Mouse (Mus musculus) urinary bladder, postnatal 14 days (tissue): ENCODE results near the gene Otos.

ENCODE experiments used
- DNase-seq: peaks from one replicate; pipeline ENCODE4 v3.0.0; 2021; ENCODE audit warnings: low spot score

Otos gene

DNA sequence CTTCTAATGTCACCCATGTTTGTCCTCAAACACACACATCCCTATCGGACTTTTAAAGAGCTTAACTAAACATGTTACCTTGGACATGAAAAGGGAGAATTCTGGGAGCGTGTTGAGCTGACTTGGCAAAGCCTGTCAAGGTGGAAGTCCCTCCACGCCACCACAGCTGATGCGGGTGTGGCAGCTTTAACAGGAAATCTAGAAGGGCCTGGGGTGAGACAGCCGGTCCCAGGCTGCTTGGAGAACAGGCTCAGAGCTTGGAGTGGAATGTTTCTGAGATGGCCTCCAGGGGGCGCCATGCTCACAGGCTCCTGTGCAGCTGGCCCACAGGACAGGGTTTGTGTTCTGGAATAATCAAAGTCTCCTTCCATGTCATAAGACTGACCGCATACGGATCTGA is at the start of gene Otos:
Otos (minus strand) TSS at position 169 of the 400 bp plus-strand sequence.
- peak; percentile 68 for DNase-seq

DNA sequence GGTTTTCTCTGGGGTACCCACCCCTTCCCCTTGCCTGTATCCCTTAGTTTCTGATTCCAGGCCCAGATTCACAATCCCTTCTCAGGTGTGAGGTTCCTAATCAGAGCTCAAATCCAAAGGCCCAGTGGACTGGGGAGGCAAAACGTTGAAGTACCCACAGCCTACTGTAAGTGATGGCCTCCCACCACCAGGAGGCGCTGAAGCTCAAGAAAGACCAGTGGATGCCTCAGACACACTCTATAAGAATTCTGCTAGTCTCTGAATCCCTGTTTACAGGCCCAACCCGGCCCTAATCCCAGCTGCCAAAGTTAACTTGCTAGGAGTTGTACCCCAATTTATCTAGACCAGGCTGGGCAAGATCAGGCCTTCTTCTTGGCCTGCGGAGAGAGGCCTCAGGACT is 48.2 kb upstream of the Otos start:
- peak; percentile 82 for DNase-seq

DNA sequence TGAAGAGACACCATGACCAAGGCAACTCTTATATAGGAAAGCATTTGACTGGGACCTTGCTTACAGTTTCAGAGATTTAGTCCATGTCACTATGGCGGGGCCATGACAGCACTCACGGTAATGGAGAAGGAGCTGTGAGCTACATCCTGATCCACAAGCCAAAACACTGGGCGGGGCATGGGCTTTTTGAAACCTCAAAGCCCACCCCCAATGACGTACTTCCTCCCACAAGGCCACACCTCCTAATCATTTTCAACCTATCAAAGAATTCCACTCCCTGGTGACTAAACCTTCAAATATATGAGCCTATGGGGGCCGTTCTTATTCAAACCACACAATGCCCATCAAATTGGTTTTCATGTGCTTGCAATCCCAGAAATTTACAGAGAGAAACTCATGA is 47.1 kb upstream of the Otos start:
- no peak for DNase-seq

DNA sequence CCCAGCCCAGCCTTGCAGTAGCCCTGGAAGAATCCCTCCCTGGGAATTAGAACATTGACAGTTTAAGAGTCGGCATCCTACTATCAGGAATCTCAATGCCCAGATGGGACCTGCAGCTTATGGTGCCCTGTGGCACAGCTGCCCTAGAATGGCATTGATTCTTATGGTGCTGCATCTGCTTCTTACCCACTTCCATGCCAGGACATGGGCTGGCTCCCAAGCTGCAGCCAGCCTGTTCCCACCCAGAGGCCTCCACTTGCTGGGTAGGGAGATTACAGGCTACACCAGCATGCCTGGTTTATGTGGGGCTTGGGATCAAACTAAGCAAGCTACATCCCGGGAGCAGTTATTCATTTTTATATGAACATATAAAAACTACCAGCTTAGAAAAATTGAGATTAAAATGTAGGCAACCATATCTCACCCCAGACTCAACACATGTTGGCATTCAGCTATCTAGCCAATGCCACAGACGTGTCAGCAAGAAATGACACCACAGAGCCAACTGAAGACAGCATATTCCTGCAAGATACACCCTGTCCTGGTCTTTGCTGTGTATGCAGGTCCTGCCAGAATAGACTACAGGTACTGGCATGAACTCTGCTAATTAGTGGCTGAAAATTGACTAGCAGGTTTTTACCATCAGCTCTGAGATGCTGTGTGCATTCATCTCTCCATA is 42.7 kb upstream of the Otos start:
- DNase-seq: no peak

DNA sequence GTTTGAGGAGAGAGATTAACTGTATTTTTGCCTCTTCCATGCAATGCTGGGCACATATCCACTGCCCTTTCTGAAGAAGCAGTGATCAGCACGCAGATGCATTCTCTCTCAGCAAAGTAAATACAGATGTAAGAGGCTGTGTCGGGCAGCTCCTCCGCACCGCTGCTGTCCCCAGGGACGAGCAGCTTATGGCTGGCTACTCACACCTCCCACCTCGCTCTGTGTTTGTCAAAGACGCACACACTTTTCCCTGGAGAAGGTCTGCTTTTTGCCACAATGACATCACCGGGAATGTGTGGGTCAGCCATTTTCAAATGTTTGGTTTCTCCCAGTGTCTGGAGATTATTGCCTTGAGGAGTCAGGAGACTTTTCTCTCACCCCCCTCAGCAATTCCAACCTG is 38.4 kb upstream of the Otos start:
- no peak for DNase-seq

DNA sequence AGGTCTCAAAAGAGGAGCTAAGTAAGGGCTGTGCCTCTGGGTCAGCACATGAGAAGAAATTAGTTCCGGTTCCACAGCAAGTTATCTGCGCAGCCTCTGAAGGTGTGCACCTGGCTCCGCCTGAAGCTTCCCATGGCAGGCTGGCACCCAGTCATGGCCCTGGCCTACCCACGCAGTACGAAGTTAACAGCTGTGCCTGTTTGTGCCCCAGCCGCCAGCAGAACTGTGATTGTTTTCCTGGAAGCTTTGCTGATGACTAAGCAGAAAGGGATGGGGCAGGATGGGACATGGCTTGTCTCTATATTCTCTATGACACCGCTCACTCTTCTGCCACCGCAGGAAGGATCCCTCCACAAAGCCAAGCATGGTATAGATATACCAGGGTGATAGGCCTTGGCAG is 34.5 kb upstream of the Otos start:
- no peak for DNase-seq

DNA sequence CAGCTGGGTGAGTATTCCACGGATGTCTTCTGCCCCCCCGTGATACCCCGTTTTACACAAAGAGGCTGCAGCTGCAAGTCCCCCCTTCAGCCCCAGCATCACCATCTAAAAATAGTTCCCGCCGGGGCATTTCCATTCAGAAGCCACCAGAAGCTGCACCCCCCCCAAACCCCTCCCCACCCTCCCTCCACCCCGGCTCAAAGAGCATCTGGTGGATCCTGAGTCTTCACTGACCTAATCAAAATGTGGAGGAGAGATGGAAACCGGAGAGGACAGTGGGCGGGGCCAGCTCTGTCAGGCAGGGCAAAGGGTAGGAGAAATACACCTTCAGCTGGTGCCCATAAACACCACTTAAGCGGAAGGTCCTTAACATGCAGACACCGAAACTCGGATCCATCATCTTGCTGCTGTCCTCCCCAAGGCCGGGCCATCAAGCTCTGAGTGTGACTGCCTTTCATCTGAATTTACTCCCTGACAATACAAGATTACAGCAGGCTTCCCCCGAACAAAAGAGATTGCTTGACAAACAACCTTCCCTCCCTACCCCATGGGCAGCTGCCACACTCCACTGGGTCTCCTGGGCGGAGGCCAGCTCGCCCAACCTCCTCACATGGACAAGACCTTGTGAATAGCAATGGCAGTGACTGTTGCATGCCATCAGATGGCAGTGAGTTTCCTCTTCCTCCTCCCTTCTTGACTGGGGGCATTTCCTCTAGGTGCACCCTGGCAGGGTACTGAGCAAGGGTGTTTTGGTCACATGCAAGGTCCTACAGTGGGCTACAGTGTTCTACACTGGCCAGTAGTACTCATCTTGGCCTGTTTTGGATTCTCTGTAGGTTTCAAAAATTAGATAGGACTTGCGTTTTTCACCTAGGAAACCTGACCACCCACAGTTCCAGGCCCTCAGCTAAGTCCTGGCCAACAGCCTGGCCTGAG is 32.3 kb upstream of the Otos start:
- no peak for DNase-seq

DNA sequence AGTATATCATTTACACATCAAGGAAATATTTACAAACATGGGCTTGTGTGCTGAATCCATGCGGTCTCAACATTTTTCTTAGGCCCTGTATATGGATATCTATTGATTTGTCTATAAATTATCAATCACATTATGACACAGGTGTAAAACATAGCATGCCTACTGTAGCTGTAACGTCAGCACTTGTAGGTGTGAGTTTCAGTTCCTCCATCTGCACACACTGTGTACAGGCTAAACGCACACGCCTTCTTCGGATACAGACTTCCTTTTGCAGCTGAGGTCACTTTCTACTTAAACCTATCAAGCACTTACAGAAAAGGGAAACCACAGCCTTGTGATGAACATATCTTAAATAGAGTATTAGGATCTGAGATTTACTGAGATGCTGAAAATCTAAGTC is 30.1 kb upstream of the Otos start:
- no peak for DNase-seq

DNA sequence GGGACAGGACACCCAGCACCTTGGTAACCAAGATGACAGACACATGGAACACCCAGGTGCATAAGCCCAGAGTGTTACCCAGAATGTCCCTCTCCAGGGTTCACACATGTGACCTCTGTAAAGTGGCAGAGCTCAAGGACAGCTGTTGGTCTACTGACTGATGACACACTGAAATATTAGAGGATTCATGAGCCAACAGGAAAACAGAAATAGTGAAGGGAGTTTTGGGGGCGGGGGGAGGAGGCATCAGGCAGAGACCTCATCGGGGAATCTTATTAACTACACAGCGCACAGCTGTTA is 28.0 kb upstream of the Otos start:
- no peak for DNase-seq

DNA sequence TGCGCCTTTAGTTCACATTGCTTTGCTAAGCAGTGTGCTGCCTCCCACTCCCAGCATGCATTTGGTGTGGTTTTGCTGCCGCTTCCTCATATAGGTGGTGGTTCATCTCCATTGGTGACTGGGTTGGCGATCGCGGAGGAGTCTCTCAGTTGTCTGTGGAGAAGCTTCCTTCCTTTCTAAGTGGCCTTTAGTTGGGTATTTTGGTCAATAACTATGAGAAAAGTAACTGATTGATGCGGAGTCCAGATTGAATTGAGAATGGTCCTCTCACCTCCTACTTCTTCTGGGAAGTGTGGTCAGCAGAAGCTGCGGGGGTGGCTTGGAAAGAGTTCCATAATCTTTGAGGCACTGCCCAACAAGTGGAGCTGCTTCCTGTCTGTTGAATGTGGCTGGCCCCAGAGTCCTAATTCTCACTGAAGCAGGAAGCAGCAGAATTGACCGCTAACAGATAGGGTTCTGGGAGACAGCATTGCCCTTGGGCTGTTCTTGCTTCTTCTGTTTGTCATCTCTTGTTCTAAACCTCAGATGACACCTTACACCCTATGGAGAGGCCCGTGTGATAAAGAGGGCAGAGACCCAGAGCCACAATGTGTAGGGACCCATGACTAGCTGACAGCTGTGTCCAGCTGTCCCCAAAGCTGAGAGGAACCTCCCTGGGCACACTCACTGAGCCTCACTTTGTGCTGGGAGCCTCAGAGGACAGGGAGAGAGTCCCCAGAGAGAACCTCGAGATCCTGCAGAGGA is 27.5 kb upstream of the Otos start:
- DNase-seq: no peak

DNA sequence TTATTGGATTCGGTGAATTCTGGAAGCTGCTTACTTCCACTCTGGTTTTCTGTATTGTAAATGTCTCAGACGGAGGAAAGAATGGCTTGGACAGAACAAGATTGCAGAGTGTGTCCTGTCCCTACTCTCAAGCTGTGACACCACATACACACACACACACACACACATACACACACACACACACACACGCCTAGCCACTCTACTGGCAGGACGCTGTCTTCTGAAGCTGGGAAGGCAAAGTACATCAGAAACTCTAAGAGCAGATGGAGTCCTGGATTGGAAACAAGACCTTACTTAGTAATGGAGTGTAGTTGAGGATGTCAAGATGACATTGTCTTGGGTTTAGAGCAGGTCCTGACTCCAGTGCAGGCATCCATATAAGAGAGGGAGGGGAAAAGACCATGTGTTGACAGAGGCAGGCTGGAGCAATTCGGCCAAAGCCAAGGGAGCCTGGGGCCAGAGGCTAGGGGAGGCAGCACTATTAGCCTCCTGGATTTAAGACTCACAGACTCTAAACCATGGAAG is 24.7 kb upstream of the Otos start:
- DNase-seq: no peak

DNA sequence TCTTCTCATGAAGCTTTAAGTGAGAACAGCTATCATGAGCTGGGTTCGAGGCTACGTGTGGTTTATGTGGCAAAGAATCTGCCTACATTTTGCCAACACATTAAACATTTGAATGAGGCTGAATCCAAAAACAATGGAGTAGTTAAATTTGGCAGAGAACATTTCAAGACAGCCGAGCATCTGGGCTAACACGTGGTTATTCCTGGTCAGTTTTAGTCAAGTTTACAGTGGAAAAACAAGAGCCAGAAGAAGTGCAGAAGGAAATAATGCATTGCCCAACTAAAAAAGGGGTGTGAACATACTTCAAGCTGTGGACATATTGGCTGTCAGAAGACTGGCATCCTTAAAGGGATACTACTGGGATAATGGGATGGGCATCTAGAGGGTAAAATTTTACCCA is 22.7 kb upstream of the Otos start:
- no peak for DNase-seq

DNA sequence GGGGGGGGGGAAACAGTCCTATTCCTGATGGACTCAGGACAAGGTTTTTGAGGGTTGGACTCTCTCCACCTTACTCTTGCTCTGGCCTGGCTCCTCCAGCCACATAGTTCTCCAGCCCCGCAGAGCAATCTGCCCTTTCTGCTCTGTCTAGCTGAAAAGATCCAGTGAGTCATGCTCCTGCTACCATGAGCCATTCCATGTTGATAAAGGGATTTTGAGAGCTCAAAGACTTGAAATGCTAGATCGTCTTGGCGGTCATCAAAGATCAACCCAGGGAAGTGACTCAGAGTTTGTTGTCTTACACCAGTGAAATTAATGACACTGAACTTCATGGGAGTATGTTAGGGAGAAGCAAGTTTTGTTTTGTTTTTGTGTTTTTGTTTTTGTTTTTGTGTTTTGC is 20.8 kb upstream of the Otos start:
- DNase-seq: no peak

DNA sequence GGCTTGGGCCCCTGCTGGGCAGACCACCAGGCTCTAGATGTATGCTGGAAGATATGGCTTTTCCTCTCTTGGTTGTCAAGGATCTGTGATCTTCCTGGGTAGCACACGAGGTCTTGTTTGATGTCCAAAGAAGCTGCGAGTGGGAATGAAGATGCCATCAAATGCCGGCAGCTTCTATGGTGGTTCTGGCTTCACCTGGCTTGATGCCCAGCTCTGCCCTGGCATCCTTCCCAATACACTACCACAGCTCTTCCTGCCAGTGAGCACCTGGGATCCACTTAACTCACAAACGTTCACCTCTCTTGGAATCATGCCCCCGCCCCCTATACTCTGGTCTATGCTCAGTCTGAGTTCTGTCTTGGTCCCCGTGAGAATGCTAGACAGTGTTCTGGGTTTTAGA is 18.5 kb upstream of the Otos start:
- no peak for DNase-seq

DNA sequence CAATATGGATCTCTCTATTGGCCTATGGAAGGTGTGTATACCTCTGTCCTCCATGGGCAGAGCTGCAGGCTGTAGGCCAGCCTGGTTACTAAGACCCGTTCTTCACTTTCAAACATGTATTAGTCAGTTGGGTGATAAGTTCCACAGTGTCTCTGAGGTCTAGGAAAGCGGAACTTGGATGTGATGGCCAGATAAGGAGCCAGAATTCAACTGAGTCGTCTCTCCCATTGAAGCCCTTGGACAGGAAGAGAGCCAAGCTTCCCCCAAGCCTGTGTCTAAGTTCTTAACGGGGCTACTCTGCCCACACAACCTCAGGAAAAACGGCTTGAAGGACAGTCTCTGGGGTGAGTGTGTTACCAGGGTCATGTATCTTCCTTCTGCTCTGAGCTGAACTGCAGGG is 10.8 kb upstream of the Otos start:
- no peak for DNase-seq

DNA sequence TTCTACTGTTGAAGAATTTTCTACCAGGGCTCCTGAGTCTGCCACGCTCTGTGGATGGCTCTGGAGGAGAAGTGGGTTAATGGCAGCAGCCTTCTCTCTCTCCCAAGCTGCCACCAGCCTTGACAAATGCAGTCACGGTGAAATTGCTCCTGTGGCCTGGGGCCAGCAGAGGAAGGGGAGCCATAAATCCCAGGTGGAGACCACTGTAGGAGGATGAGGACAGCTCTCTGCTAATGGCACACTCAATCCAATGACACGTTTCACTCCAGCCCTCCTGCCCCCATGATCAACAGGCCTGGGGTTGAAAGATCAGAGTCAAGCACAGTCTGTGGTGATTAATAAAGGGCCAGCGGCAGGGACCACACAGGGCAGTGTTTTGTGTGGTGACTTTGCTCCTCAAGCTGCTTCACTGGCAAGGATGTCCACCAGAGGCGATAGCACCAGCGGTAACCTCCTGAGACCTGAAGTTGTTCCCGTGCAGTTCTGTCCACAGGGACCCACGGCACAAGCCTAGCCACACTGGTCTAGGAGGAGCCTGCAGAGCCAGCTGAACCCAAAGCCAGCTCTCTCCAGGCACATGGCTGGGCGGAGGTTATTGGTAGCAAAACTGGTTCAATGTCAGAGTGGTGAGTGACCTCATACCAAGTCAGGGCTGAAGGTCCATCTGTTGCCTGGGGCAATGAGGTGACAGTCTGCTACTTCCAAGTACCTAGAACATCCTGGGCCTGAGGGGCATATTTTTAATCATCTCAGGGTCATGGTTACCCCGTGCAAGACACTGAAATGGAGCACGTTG is 8.6 kb upstream of the Otos start:
- DNase-seq: no peak

DNA sequence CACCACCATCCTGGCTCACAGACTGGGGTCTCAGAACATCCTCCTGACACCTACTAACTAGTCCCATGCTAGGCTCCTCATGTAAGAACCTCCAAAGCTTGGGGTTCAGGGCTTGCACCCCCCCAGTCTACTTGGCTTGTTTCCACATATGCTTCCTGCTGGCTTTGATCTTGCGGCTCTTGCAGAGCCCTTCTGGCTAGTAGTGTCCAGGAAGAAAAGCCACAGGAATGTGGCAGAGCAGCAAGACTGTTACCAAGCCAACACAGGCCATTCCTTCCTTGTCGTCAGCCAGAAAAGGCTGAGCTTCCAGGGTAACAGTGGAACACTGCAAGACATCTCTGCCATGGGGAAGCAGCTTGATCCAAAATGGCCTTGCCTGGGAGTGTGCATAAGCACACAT is 6.0 kb upstream of the Otos start:
- no peak for DNase-seq

DNA sequence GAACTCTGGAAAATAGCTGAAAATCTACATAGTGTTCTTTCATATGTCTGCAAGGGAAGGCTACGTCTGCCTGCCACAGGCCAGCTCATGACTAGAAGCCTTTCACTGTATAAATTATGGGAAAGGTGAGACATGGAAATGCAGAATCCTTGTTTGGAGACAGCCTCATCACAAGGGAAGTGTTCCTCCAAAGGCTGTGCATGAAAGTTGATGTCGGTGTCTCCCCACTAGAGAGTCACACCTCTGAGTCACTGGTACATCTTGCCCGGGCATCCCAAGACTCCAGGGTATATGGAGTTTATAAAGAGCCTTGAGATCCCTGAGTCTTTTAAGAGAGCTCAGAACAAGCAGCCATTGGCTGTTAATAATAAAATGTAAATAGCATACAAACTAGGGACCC is 4.5 kb upstream of the Otos start:
- DNase-seq: no peak

DNA sequence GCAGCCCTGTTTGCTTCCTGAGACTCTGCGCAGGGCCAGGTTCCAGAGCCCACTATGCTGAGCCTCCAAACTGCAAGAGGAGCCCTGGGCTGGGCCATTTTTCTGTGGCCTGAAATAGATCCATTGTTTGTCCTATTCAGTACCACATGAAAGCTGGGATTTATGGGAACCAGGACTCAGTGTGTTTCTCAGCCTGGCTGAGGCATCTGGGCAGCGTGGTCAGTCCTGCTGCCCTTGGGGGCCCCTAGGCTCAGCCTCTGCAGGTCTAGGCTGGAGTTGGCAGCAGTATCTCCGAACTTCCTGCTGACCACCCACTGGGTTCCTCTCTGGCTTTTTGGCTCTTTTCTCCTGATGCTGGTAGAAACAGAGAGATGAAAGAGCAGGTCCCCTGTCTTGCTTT is 2.8 kb upstream of the Otos start:
- no peak for DNase-seq

DNA sequence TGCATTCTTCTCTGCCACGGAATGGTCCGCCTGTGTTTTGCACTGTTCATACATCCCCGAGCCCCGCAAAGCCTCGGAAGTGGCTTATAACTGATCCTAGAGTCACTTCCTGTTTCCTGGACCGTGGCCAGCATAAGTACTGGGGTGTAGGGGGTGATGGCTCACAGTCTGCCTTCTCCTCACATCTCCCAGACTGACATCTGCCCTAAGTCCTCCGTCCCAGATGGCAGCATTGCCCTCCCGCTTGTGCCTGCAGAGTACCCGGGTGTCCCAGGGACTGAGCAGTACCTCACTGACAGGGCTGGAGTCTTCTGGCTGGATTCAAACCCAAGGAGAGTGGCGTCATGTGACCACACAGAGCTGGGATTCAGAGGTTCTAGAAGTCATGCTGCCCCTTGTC is 444 bp downstream of the Otos start:
- DNase-seq: no peak

DNA sequence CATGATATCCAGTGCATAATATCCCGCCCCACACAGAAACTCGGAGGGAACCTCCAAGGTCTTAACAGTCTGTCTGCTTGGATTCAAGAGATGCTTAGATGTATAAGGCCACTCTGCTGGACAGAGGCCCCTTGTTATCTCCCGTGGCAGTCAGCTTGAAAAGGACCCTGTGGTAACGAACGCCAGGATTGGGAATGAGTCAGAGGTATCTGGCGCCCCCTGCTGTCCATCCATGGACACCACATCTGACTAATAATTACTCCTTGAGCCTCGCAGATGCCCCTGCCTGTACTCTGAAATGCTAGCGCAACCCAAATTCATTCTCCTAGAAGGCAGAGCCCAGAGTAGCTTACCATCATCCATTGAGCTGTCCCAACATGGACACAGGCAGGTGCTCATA is 889 bp downstream of the Otos start:
- peak; percentile 70 for DNase-seq

DNA sequence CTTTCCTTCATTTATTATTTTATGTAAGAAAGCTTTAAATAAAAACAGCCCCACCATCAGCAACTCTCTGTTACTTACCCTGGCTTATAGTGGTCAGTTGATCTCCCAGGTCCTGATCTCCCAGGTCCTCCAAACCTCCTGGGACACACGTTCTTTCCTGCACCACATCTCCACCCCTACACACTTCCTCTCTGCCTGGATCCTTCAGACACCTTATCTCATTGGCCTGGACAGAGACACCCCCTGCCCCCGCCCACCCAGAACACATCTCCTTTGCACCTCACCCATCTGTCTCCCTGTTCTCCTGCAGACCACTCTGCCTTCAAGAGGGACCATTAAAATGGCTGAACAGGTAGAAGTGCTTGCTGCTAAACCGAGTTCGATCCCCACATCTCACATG is 1.6 kb downstream of the Otos start:
- DNase-seq: no peak
